Mouse (Mus musculus) heart, postnatal 0 days (tissue): ENCODE data around the gene Psmb9. TPM values are rescaled to one million over a fixed set of nuclear protein-coding genes. Genes with fewer than 3 reads are reported as not detected.

Experiments
- ATAC-seq: fragments of 200-750 bp; cut with Nextera tagmentation; 2 replicates; pipeline ENCODE4 v1.8.0; 2017; ENCODE audit warnings: low read depth, moderate number of reproducible peaks, moderate library complexity; ENCODE audit not compliant: insufficient read depth
- DNase-seq: peaks from one replicate; pipeline ENCODE4 v3.0.0-alpha.2; 2016; ENCODE audit warnings: low spot score
- H3K27ac ChIP-seq: fragments of 300-500 bp; sonication (generic); 2 replicates; pipeline ENCODE4 v1.5.1; 2014; ENCODE audit warnings: low read depth, mild to moderate bottlenecking
- H3K27me3 ChIP-seq: fragments of 300-500 bp; sonication (generic); 2 replicates; pipeline ENCODE4 v1.6.1; 2014; ENCODE audit warnings: low read length, mixed read lengths; ENCODE audit not compliant: control insufficient read depth, insufficient read depth
- H3K36me3 ChIP-seq: fragments of 300-500 bp; sonication (generic); replicated peaks from 2 replicates; pipeline ENCODE4 v1.6.1; 2014; ENCODE audit warnings: low read length, mixed read lengths; ENCODE audit not compliant: control insufficient read depth, insufficient read depth
- H3K4me1 ChIP-seq: fragments of 300-500 bp; sonication (generic); 2 replicates; pipeline ENCODE4 v1.6.1; 2014; ENCODE audit warnings: antibody characterized with exemption; ENCODE audit not compliant: control insufficient read depth, insufficient read depth
- H3K4me2 ChIP-seq: fragments of 300-500 bp; sonication (generic); 2 replicates; pipeline ENCODE4 v1.6.1; 2014; ENCODE audit warnings: low read depth, mild to moderate bottlenecking, low read length, moderate library complexity
- H3K4me3 ChIP-seq: fragments of 300-500 bp; sonication (generic); 2 replicates; pipeline ENCODE4 v1.5.1; 2014; ENCODE audit warnings: low read depth, low read length
- H3K9ac ChIP-seq: fragments of 300-500 bp; sonication (generic); replicated peaks from 2 replicates; pipeline ENCODE4 v1.6.1; 2014; ENCODE audit warnings: low read depth, low read length, mixed read lengths
- H3K9me3 ChIP-seq: fragments of 300-500 bp; sonication (generic); replicated peaks from 2 replicates; pipeline ENCODE4 v1.6.1; 2016; ENCODE audit warnings: low read length; ENCODE audit not compliant: control insufficient read depth
- CTCF ChIP-seq: IDR thresholded peaks from 2 replicates; pipeline ENCODE4 v1.5.1; 2016; ENCODE audit warnings: antibody characterized with exemption, control low read depth, low read depth
- EP300 ChIP-seq: IDR thresholded peaks from 2 replicates; pipeline ENCODE4 v1.6.1; 2016; ENCODE audit warnings: antibody characterized with exemption, low read depth
- WGBS: fragments of 180-500 bp; shearing (Covaris S2); extraction: QIAGEN DNeasy Blood & Tissue Kit; methylation state at CpG from one replicate; pipeline ENCODE4 v1.1.7; 2014; 5-methylcytosine and 5-hydroxymethylcytosine counted together
- polyA plus RNA-seq: library from polyadenylated mRNA; unstranded; fragments of >200 nt; fragmentation: Nextera tagmentation; extraction: Ambion mirVana; gene quantifications from 2 replicates; pipeline ENCODE4 v1.2.1, GENCODE M21; 2015
- total RNA-seq: library from RNA; depleted of rRNA; stranded (reverse); fragments of >200 nt; gene quantifications from 2 replicates; pipeline ENCODE4 v1.2.3, GENCODE M21; 2014; ENCODE audit warnings: low replicate concordance

Psmb9 gene
- total and polyA plus RNA-seq, 2 experiments from 2014 or later: 2.5 to 2.9 TPM

GRCm38 (mm10) chr17:34179913-34180859 lies 7.4 kb downstream of the Psmb9 start:
- H3K4me2 ChIP-seq: no peak overlapping the region
- ATAC-seq (no peak), DNase-seq (no peak)
- H3K4me1 ChIP-seq: no peaks in the 10 kb centered on the region
- TF ChIP-seq CTCF: no peak
- TF ChIP-seq EP300: no peak
- peaks cover 15% of the 10 kb centered on the region; the same call in 1 of the 2 replicates for H3K27me3 ChIP-seq
- no peaks in the 10 kb centered on the region for H3K36me3 ChIP-seq
- H3K9ac ChIP-seq: no peak overlapping the region
- H3K9me3 ChIP-seq: peaks cover 8% of the 10 kb centered on the region; the same call in 1 of the 2 replicates
- WGBS: 65% methylated on average over 13 of the region's 13 CpGs
- H3K27ac ChIP-seq: no peak overlapping the region
- H3K4me3 ChIP-seq: no peak overlapping the region

GRCm38 (mm10) chr17:34179019-34179418 lies 8.5 kb downstream of the Psmb9 start:
- Histone ChIP-seq H3K36me3 (no peaks in the 10 kb centered on the region), H3K9me3 (peaks cover 8% of the 10 kb centered on the region; the same call in 1 of the 2 replicates), H3K9ac (no peak overlapping the region), H3K27ac (no peak overlapping the region), H3K4me2 (no peak overlapping the region), H3K4me3 (no peak overlapping the region), H3K4me1 (no peaks in the 10 kb centered on the region), H3K27me3 (0 out of 2 replicates have a peak, but pooled peaks cover 6% of the 10 kb centered on the region)
- DNase-seq (no peak), ATAC-seq (no peak)
- 53% methylated on average over 6 of the region's 6 CpGs for WGBS
- no peak for TF ChIP-seq CTCF
- TF ChIP-seq EP300: no peak

- TF ChIP-seq CTCF (no peak), EP300 (no peak)
- Histone ChIP-seq H3K27me3 (no peaks in the 10 kb centered on the region), H3K9me3 (peaks cover 8% of the 10 kb centered on the region; the same call in 1 of the 2 replicates), H3K27ac (no peak overlapping the region), H3K4me2 (no peak overlapping the region), H3K9ac (no peak overlapping the region), H3K4me3 (no peak overlapping the region), H3K36me3 (no peaks in the 10 kb centered on the region), H3K4me1 (no peaks in the 10 kb centered on the region)
- ATAC-seq: no peak
- 61% methylated on average over 4 of the region's 4 CpGs for WGBS
- no peak for DNase-seq
These were observed 10.4 kb downstream of the Psmb9 start for GRCm38 (mm10) chr17:34177179-34177578.

GRCm38 (mm10) chr17:34174075-34174474 lies 13.5 kb downstream of the Psmb9 start:
- Histone ChIP-seq H3K9ac (no peak overlapping the region), H3K36me3 (no peaks in the 10 kb centered on the region), H3K27me3 (0 out of 2 replicates have a peak, but pooled peaks cover 3% of the 10 kb centered on the region), H3K4me3 (no peak overlapping the region), H3K4me1 (no peaks in the 10 kb centered on the region), H3K4me2 (no peak overlapping the region), H3K9me3 (peaks cover 8% of the 10 kb centered on the region; the same call in 1 of the 2 replicates), H3K27ac (no peak overlapping the region)
- TF ChIP-seq CTCF (no peak), EP300 (no peak)
- 67% methylated on average over 1 of the region's 1 CpGs for WGBS
- no peak for DNase-seq
- no peak for ATAC-seq

GRCm38 (mm10) chr17:34172528-34172927 lies 15.0 kb downstream of the Psmb9 start:
- TF ChIP-seq EP300: no peak
- no peak for TF ChIP-seq CTCF
- H3K9ac ChIP-seq: no peak overlapping the region
- H3K4me3 ChIP-seq: no peak overlapping the region
- no peaks in the 10 kb centered on the region for H3K36me3 ChIP-seq
- DNase-seq (no peak), ATAC-seq (no peak)
- H3K27ac ChIP-seq: no peak overlapping the region
- no peaks in the 10 kb centered on the region for H3K4me1 ChIP-seq
- H3K27me3 ChIP-seq: 0 out of 2 replicates have a peak, but pooled peaks cover 3% of the 10 kb centered on the region
- no peak overlapping the region for H3K4me2 ChIP-seq
- 93% methylated on average over 5 of the region's 5 CpGs for WGBS
- peaks cover 8% of the 10 kb centered on the region; the same call in 1 of the 2 replicates for H3K9me3 ChIP-seq
